Mouse (Mus musculus) megakaryocyte, embryonic 14.5 days (primary cell): Measurements from ENCODE around the gene Slc18a2.

Experiments used
- FLI1 ChIP-seq: IDR thresholded peaks from 2 replicates; pipeline ENCODE4 v1.6.1; 2012; ENCODE audit warnings: low read length, inconsistent platforms, mixed read lengths
- GATA1 ChIP-seq: IDR thresholded peaks from 3 replicates; pipeline ENCODE4 v1.6.1; 2012; ENCODE audit warnings: mixed read lengths, low read length, inconsistent platforms, borderline replicate concordance

DNA sequence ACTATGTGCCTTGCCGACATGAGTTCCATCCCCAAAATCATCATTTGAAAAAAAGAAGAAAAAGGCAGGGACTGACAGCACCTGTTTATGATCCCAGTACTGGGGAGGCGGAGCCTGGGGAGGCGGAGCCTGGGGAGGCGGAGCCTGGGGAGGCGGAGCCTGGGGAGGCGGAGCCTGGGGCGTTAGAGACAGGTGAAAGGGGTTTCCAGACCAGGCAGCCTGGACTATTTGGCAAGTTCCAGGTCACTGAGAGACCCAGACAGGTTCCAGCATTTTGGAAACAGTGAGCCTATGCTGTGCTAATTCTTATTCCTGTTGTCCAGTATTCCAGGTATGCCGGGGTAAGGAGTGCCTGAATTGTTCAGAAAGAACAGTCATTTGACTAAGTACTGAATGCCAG, 41.7 kb upstream of the Slc18a2 start, which contains the start of gene Kcnk18:
- TF ChIP-seq GATA1 (no peak), FLI1 (no peak)
